Mouse (Mus musculus) CH12.LX (cell line): ENCODE results near the gene Zdhhc13.

Experiments
- CTCF ChIP-seq, 2 experiments: IDR thresholded peaks in 1 of 2; conservative IDR thresholded peaks in 1 of 2; 2 replicates each; pipeline ENCODE4 v1.5.1; 2011 to 2012; ENCODE audit warnings: low read depth in 2 of 2, low read length in 2 of 2, improper control_type of control experiment in 1 of 2, inconsistent platforms in 1 of 2, mild to moderate bottlenecking in 1 of 2, moderate library complexity in 1 of 2
- MAFK ChIP-seq: IDR thresholded peaks from 2 replicates; pipeline ENCODE4 v1.6.1; 2011; ENCODE audit warnings: low read length, improper control_type of control experiment; ENCODE audit not compliant: insufficient replicate concordance
- MAX ChIP-seq: IDR thresholded peaks from 2 replicates; pipeline ENCODE4 v1.6.1; 2011; ENCODE audit warnings: low read length, improper control_type of control experiment
- MAZ ChIP-seq: IDR thresholded peaks from 2 replicates; pipeline ENCODE4 v1.6.1; 2012; ENCODE audit warnings: low read depth, mild to moderate bottlenecking, inconsistent platforms, low read length, improper control_type of control experiment, moderate library complexity
- POLR2A ChIP-seq: IDR thresholded peaks from 2 replicates; pipeline ENCODE4 v1.6.1; 2011; ENCODE audit warnings: low read depth, mild to moderate bottlenecking, improper control_type of control experiment, low read length
- TCF12 ChIP-seq: IDR thresholded peaks from 2 replicates; pipeline ENCODE4 v1.6.1; 2014; ENCODE audit warnings: low read depth, mild to moderate bottlenecking, inconsistent platforms, low read length, improper control_type of control experiment
- USF2 ChIP-seq: conservative IDR thresholded peaks from 2 replicates; pipeline ENCODE4 v1.6.1; 2011; ENCODE audit warnings: low read depth, low read length, improper control_type of control experiment
- ZKSCAN1 ChIP-seq: IDR thresholded peaks from 2 replicates; pipeline ENCODE4 v1.6.1; 2012; ENCODE audit warnings: low read depth, inconsistent platforms, low read length, improper control_type of control experiment, borderline replicate concordance
- ZNF384 ChIP-seq: IDR thresholded peaks from 2 replicates; pipeline ENCODE4 v1.6.1; 2012; ENCODE audit warnings: low read depth, low read length, improper control_type of control experiment, inconsistent platforms

GRCm38 (mm10) chr7:48791412-48791811 is 2.6 kb downstream of the Zdhhc13 start:
- no peak for TF ChIP-seq MAFK
- TF ChIP-seq MAZ, result no peak
- no peak for TF ChIP-seq MAX
- TF ChIP-seq ZKSCAN1, result no peak
- TF ChIP-seq TCF12, result no peak
- TF ChIP-seq CTCF (conservative IDR thresholded peaks at IDR 0.05 in 1 of 2, IDR thresholded peaks at IDR 0.05 in 1 of 2; ENCODE audit: low read depth in 2 of 2, low read length in 2 of 2), result no peak
- no peak for TF ChIP-seq ZNF384
- no peak for TF ChIP-seq POLR2A
- no peak for TF ChIP-seq USF2
